Mouse (Mus musculus) intestine, postnatal 0 days (tissue): ENCODE measurements around the gene Sec14l2. TPM values are rescaled to one million over a fixed set of nuclear protein-coding genes. Genes with fewer than 3 reads are reported as not detected.

ENCODE experiments used
- ATAC-seq: fragments of 200-750 bp; cut with Nextera tagmentation; 2 replicates; pipeline ENCODE4 v1.8.0; 2017; ENCODE audit warnings: mild to moderate bottlenecking, moderate TSS enrichment, moderate library complexity
- H3K27ac ChIP-seq: fragments of 300-500 bp; sonication (generic); 2 replicates; pipeline ENCODE4 v1.5.1; 2014; ENCODE audit warnings: mild to moderate bottlenecking, low read depth, low read length, moderate library complexity
- H3K27me3 ChIP-seq: fragments of 300-500 bp; sonication (generic); replicated peaks from 2 replicates; pipeline ENCODE4 v1.6.1; 2014; ENCODE audit warnings: low read length, mixed read lengths; ENCODE audit not compliant: control insufficient read depth, insufficient read depth
- H3K36me3 ChIP-seq: fragments of 300-500 bp; sonication (generic); 2 replicates; pipeline ENCODE4 v1.6.1; 2014; ENCODE audit warnings: mild to moderate bottlenecking, moderate library complexity; ENCODE audit not compliant: control insufficient read depth, insufficient read depth
- H3K4me1 ChIP-seq: fragments of 300-500 bp; sonication (generic); replicated peaks from 2 replicates; pipeline ENCODE4 v1.6.1; 2014; ENCODE audit warnings: antibody characterized with exemption, low read length, mixed read lengths; ENCODE audit not compliant: control insufficient read depth, insufficient read depth
- H3K4me2 ChIP-seq: fragments of 300-500 bp; sonication (generic); replicated peaks from 2 replicates; pipeline ENCODE4 v1.6.1; 2014; ENCODE audit warnings: low read depth, mild to moderate bottlenecking, moderate library complexity
- H3K4me3 ChIP-seq: fragments of 300-500 bp; sonication (generic); 2 replicates; pipeline ENCODE4 v1.5.1; 2014; ENCODE audit warnings: low read depth, low read length
- H3K9ac ChIP-seq: fragments of 300-500 bp; sonication (generic); 2 replicates; pipeline ENCODE4 v1.6.1; 2014; ENCODE audit warnings: mild to moderate bottlenecking, low read depth, low read length
- H3K9me3 ChIP-seq: fragments of 300-500 bp; sonication (generic); 2 replicates; pipeline ENCODE4 v1.6.1; 2016; ENCODE audit warnings: mixed run types; ENCODE audit not compliant: control insufficient read depth
- CTCF ChIP-seq: sonication (generic); IDR thresholded peaks from 2 replicates; pipeline ENCODE4 v1.5.1; 2016; ENCODE audit warnings: low read depth, mild to moderate bottlenecking, control low read depth, antibody characterized with exemption, moderate library complexity
- WGBS: fragments of 180-500 bp; shearing (Covaris S2); extraction: QIAGEN DNeasy Blood & Tissue Kit; methylation state at CpG from one replicate; pipeline ENCODE4 v1.1.7; 2014; 5-methylcytosine and 5-hydroxymethylcytosine counted together
- polyA plus RNA-seq: library from polyadenylated mRNA; unstranded; fragments of >200 nt; fragmentation: Nextera tagmentation; extraction: Ambion mirVana; gene quantifications from 2 replicates; pipeline ENCODE4 v1.2.1, GENCODE M21; 2015

Gene Sec14l2
- polyA plus RNA-seq, 1 experiment from 2014 or later: 7.6 TPM

DNA sequence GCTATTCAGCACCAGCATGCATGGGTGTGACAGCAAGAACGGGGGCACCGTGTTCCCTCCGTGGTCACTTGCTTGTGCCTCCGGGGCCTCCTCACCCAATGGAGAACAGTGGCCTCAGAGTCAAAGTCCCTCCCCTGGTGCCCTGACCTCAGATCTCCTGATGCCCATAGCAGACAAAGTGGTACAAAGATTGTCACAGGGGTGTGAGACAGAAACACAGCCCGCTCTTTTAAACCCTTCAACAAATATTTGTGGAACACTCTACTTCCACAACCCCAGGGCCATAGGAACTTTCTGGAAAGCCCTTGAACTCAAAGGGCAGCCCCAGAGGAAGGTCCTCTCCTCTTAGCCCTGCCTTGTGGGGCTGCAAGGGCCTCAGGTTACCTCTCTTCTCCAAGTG, 989 bp downstream of the Sec14l2 start:
- WGBS: 62% methylated on average over 5 of the region's 5 CpGs
- Histone ChIP-seq H3K9me3 (0 out of 2 replicates have a peak, but pooled peaks cover 5% of the 10 kb centered on the region), H3K27me3 (no peaks in the 10 kb centered on the region), H3K4me1 (peaks cover 10% of the 10 kb centered on the region; the same call in 1 of the 2 replicates), H3K36me3 (no peaks in the 10 kb centered on the region), H3K9ac (no peak overlapping the region), H3K4me3 (no peak overlapping the region), H3K27ac (no peak overlapping the region), H3K4me2 (no peak overlapping the region)
- ATAC-seq: no peak
- TF ChIP-seq CTCF: no peak

DNA sequence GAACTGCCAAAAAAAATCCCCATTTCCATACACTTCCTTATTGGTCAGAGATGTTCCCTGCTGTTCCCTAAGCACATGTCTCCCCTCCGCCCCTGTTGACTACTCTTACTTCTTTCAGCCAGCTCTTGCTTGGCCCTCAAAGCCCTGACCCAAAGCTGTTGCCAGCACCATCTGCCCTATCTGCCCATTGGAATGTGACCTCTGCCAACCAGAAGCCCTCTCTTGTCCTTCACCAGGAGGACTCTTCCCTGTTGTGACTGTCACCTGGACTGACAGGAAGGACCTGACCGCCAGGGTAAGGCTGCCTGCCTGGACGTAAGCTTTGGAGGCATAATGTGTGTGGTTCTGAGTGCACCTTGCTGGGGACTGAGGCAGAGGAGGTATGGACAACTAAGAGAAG, 1.5 kb downstream of the Sec14l2 start:
- Histone ChIP-seq H3K9me3 (0 out of 2 replicates have a peak, but pooled peaks cover 2% of the 10 kb centered on the region), H3K27me3 (no peaks in the 10 kb centered on the region), H3K9ac (no peak overlapping the region), H3K4me2 (no peak overlapping the region), H3K27ac (no peak overlapping the region), H3K4me1 (peaks cover 10% of the 10 kb centered on the region; the same call in 1 of the 2 replicates), H3K36me3 (no peaks in the 10 kb centered on the region), H3K4me3 (no peak overlapping the region)
- WGBS: 76% methylated on average over 3 of the region's 3 CpGs
- ATAC-seq: no peak
- TF ChIP-seq CTCF: no peak

- H3K9ac ChIP-seq: no peak overlapping the region
- H3K27me3 ChIP-seq: no peaks in the 10 kb centered on the region
- H3K27ac ChIP-seq: no peak overlapping the region
- H3K36me3 ChIP-seq: no peaks in the 10 kb centered on the region
- no peak overlapping the region for H3K4me3 ChIP-seq
- no peaks in the 10 kb centered on the region for H3K9me3 ChIP-seq
- H3K4me2 ChIP-seq: no peak overlapping the region
- no peak for ATAC-seq
- peaks cover 10% of the 10 kb centered on the region; the same call in 1 of the 2 replicates for H3K4me1 ChIP-seq
- TF ChIP-seq CTCF: no peak
- WGBS: 73% methylated on average over 5 of the region's 5 CpGs
These were observed 3.6 kb downstream of the Sec14l2 start for GRCm38 (mm10) chr11:4119635-4120034.

- peak overlapping the region; percentile 62 for H3K9ac ChIP-seq
- peak overlapping the region; percentile 93 for H3K4me2 ChIP-seq
- peak overlapping the region; percentile 53 for H3K4me3 ChIP-seq
- H3K27ac ChIP-seq: no peak overlapping the region; the same call in 1 of the 2 replicates
- H3K4me1 ChIP-seq: peaks cover 10% of the 10 kb centered on the region; the same call in 1 of the 2 replicates
- ATAC-seq: peak; percentile 71
- no peaks in the 10 kb centered on the region for H3K27me3 ChIP-seq
- TF ChIP-seq CTCF: no peak
- no peaks in the 10 kb centered on the region for H3K9me3 ChIP-seq
- no peaks in the 10 kb centered on the region for H3K36me3 ChIP-seq
- WGBS: 1% methylated on average over 41 of the region's 41 CpGs
These were observed 4.9 kb downstream of the Sec14l2 start for GRCm38 (mm10) chr11:4118081-4118921.

- H3K4me1 ChIP-seq: peaks cover 10% of the 10 kb centered on the region; the same call in 1 of the 2 replicates
- H3K36me3 ChIP-seq: no peaks in the 10 kb centered on the region
- peak overlapping the region; percentile 53 for H3K4me3 ChIP-seq
- TF ChIP-seq CTCF: peak; percentile 46
- peak overlapping the region; percentile 93 for H3K4me2 ChIP-seq
- no peak overlapping the region for H3K27ac ChIP-seq
- H3K9me3 ChIP-seq: no peaks in the 10 kb centered on the region
- WGBS: 30% methylated on average over 3 of the region's 3 CpGs
- no peaks in the 10 kb centered on the region for H3K27me3 ChIP-seq
- H3K9ac ChIP-seq: 0 out of 2 replicates have a peak overlapping the region, but pooled peaks have one; percentile 62
- no peak for ATAC-seq
These were observed 5.7 kb downstream of the Sec14l2 start for GRCm38 (mm10) chr11:4117372-4118071.

- Histone ChIP-seq H3K4me1 (peaks cover 10% of the 10 kb centered on the region; the same call in 1 of the 2 replicates), H3K36me3 (no peaks in the 10 kb centered on the region), H3K9ac (no peak overlapping the region), H3K4me2 (no peak overlapping the region), H3K27me3 (no peaks in the 10 kb centered on the region), H3K9me3 (no peaks in the 10 kb centered on the region), H3K4me3 (no peak overlapping the region), H3K27ac (no peak overlapping the region)
- no peak for TF ChIP-seq CTCF
- 48% methylated on average over 11 of the region's 11 CpGs for WGBS
- ATAC-seq: no peak
These were observed 6.6 kb downstream of the Sec14l2 start for GRCm38 (mm10) chr11:4116458-4117141.
